Mouse (Mus musculus): ENCODE measurements around the gene Ube2m. TPM values are rescaled to one million over a fixed set of nuclear protein-coding genes. Genes with fewer than 3 reads are reported as not detected.

Gene Ube2m
- polyA plus RNA-seq, 1 experiment, result 366 TPM

DNA sequence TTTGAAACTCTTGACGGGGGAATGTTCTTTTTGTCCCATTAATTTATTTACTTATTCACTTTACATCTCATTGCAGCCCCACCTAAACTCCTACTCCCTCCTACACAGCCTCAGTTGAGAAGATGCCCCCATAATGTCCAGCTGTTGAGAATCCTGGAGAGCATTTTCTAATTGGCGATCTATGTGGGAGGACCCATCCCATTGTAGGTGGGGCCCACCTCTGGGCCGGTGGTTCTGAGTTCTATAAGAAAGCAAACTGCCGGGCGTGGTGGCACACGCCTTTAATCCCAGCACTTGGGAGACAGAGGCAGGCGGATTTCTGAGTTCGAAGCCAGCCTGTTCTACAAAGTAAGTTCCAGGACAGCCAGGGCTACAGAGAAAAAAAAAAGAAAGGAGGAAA, 51.2 kb downstream of the Ube2m start:
- H3K36me3 ChIP-seq (replicated peaks; ENCODE audit: low read length), result peaks cover 13% of the 10 kb centered on the region
- TF ChIP-seq FLI1 (IDR thresholded peaks at IDR 0.05; ENCODE audit: low read length), result no peak
- TF ChIP-seq GATA1 (IDR thresholded peaks at IDR 0.05; ENCODE audit: borderline replicate concordance, low read length), result no peak
- H3K4me3 ChIP-seq (replicated peaks), result no peak overlapping the region
- peaks cover 5% of the 10 kb centered on the region for H3K27me3 ChIP-seq (replicated peaks)
- no peaks in the 10 kb centered on the region for H3K9me3 ChIP-seq
- peaks cover 11% of the 10 kb centered on the region for H3K4me1 ChIP-seq

DNA sequence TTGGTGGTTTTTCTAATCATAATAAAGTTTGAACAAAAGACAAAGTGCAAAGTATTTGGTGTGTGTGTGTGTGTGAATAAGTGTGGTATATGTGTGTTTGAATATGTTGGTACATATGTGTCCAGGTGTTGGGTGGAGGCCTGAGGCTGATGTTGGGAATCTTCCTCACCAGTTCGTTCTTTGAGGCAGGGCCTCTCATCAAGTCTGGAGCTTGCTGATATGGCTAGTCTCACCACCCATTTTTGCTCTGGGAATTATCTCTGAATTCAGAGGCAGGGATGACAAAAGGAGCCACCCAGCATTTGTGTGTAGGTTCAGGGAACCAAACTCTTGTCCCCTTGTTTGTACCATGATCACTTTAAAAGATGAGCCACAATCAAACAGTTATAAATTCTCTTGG, 52.4 kb downstream of the Ube2m start:
- peaks cover 11% of the 10 kb centered on the region for H3K4me1 ChIP-seq
- no peaks in the 10 kb centered on the region for H3K9me3 ChIP-seq
- peaks cover 18% of the 10 kb centered on the region for H3K36me3 ChIP-seq (replicated peaks; ENCODE audit: low read length)
- TF ChIP-seq GATA1 (IDR thresholded peaks at IDR 0.05; ENCODE audit: borderline replicate concordance, low read length) (no peak), FLI1 (IDR thresholded peaks at IDR 0.05; ENCODE audit: low read length) (no peak)
- H3K27me3 ChIP-seq (replicated peaks), result peaks cover 1% of the 10 kb centered on the region
- H3K4me3 ChIP-seq (replicated peaks), result no peak overlapping the region

Other genes starting within 250 kb of the Ube2m start
- gene Zscan18, start 234.6 kb downstream of the Ube2m start, polyA plus RNA-seq (2012; ENCODE audit: insufficient read depth, low replicate concordance), result not detected in 2 replicates
- gene Zfp329, start 219.4 kb downstream of the Ube2m start, polyA plus RNA-seq (2012; ENCODE audit: insufficient read depth, low replicate concordance), result not detected in 2 replicates
- gene Zfp110, start 203.5 kb downstream of the Ube2m start, polyA plus RNA-seq (2012; ENCODE audit: insufficient read depth, low replicate concordance), result 0.65 TPM in 1 of 2 replicates, not detected in the other
- gene Zfp128, start 157.1 kb downstream of the Ube2m start, polyA plus RNA-seq (2012; ENCODE audit: insufficient read depth, low replicate concordance), result 0.25 TPM in 1 of 2 replicates, not detected in the other
- gene Zscan22, start 140.5 kb downstream of the Ube2m start, polyA plus RNA-seq (2012; ENCODE audit: insufficient read depth, low replicate concordance), result 1.4 and 1.5 TPM in 2 replicates
- gene Rps5, start 116.0 kb downstream of the Ube2m start, polyA plus RNA-seq (2012; ENCODE audit: insufficient read depth, low replicate concordance), result 434 and 3,041 TPM in 2 replicates
- gene Rnf225, start 110.9 kb downstream of the Ube2m start, polyA plus RNA-seq (2012; ENCODE audit: insufficient read depth, low replicate concordance), result 1.5 and 2.4 TPM in 2 replicates
- gene Zfp324, start 72.4 kb downstream of the Ube2m start, polyA plus RNA-seq (2012; ENCODE audit: insufficient read depth, low replicate concordance), result 1.9 and 2.1 TPM in 2 replicates
- gene Zfp446, start 60.4 kb downstream of the Ube2m start, polyA plus RNA-seq (2012; ENCODE audit: insufficient read depth, low replicate concordance), result 1.7 and 3.2 TPM in 2 replicates
- gene Slc27a5, start 40.1 kb downstream of the Ube2m start, polyA plus RNA-seq (2012; ENCODE audit: insufficient read depth, low replicate concordance), result not detected in 2 replicates
- gene Trim28, start 39.2 kb downstream of the Ube2m start, polyA plus RNA-seq (2012; ENCODE audit: insufficient read depth, low replicate concordance), result 55.5 and 236 TPM in 2 replicates
- gene Zbtb45, start 28.2 kb downstream of the Ube2m start, polyA plus RNA-seq (2012; ENCODE audit: insufficient read depth, low replicate concordance), result 52.8 and 179 TPM in 2 replicates
- 404 and 592 TPM in 2 replicates for gene Chmp2a, start 3.5 kb downstream of the Ube2m start, polyA plus RNA-seq (2012; ENCODE audit: insufficient read depth, low replicate concordance)
- gene Mzf1, start 16.5 kb upstream of the Ube2m start, polyA plus RNA-seq (2012; ENCODE audit: insufficient read depth, low replicate concordance), result 1.6 and 6.1 TPM in 2 replicates
- 0.26 TPM in 1 of 2 replicates, not detected in the other for gene Vmn1r85, start 56.9 kb upstream of the Ube2m start, polyA plus RNA-seq (2012; ENCODE audit: insufficient read depth, low replicate concordance)
- not detected in 2 replicates for gene Vmn1r86, start 81.6 kb upstream of the Ube2m start, polyA plus RNA-seq (2012; ENCODE audit: insufficient read depth, low replicate concordance)
- gene Vmn1r87, start 101.9 kb upstream of the Ube2m start, polyA plus RNA-seq (2012; ENCODE audit: insufficient read depth, low replicate concordance), result not detected in 2 replicates
- 0.10 and 0.18 TPM in 2 replicates for gene Vmn1r88, start 121.3 kb upstream of the Ube2m start, polyA plus RNA-seq (2012; ENCODE audit: insufficient read depth, low replicate concordance)
- 0.02 TPM in 1 of 2 replicates, not detected in the other for gene Vmn1r89, start 174.7 kb upstream of the Ube2m start, polyA plus RNA-seq (2012; ENCODE audit: insufficient read depth, low replicate concordance)
- 17.7 and 19.6 TPM in 2 replicates for gene Lig1, start 239.0 kb upstream of the Ube2m start, polyA plus RNA-seq (2012; ENCODE audit: insufficient read depth, low replicate concordance)
- 1.1 TPM in 1 of 2 replicates, not detected in the other for gene Zswim9, start 240.4 kb upstream of the Ube2m start, polyA plus RNA-seq (2012; ENCODE audit: insufficient read depth, low replicate concordance)

All from megakaryocyte, embryonic 14.5 days (primary cell).